Mouse (Mus musculus) forebrain, embryonic 14.5 days (tissue): ENCODE measurements around the gene Cdkl5. TPM values are rescaled to one million over a fixed set of nuclear protein-coding genes. Genes with fewer than 3 reads are reported as not detected.

Source experiments
- ATAC-seq: fragments of 200-750 bp; cut with Nextera tagmentation; 2 replicates; pipeline ENCODE4 v1.8.0; 2017; ENCODE audit warnings: mild to moderate bottlenecking, moderate library complexity
- DNase-seq: peaks from one replicate; pipeline ENCODE4 v3.0.0-alpha.2; 2015; ENCODE audit warnings: low spot score
- H3K27ac ChIP-seq: fragments of 300-500 bp; sonication (generic); 2 replicates; pipeline ENCODE4 v1.5.1; 2014; ENCODE audit warnings: low read depth, mild to moderate bottlenecking, control low read depth, low read length, moderate library complexity
- H3K27me3 ChIP-seq: fragments of 300-500 bp; sonication (generic); replicated peaks from 2 replicates; pipeline ENCODE4 v1.6.1; 2014; ENCODE audit warnings: low read length, control low read depth, mixed read lengths; ENCODE audit not compliant: control insufficient read depth, insufficient read depth
- H3K36me3 ChIP-seq: fragments of 300-500 bp; sonication (generic); 2 replicates; pipeline ENCODE4 v1.6.1; 2014; ENCODE audit warnings: low read length, control low read depth; ENCODE audit not compliant: control insufficient read depth, insufficient read depth
- H3K4me1 ChIP-seq: fragments of 300-500 bp; sonication (generic); 2 replicates; pipeline ENCODE4 v1.6.1; 2014; ENCODE audit warnings: antibody characterized with exemption, low read length, control low read depth; ENCODE audit not compliant: control insufficient read depth, insufficient read depth
- H3K4me2 ChIP-seq: fragments of 300-500 bp; sonication (generic); 2 replicates; pipeline ENCODE4 v1.6.1; 2014; ENCODE audit warnings: mild to moderate bottlenecking, control low read depth, low read length
- H3K4me3 ChIP-seq: fragments of 300-500 bp; sonication (generic); 2 replicates; pipeline ENCODE4 v1.5.1; 2014; ENCODE audit warnings: low read depth, low read length, control low read depth
- H3K9ac ChIP-seq: fragments of 300-500 bp; sonication (generic); 2 replicates; pipeline ENCODE4 v1.6.1; 2014; ENCODE audit warnings: mild to moderate bottlenecking, low read length, control low read depth, moderate library complexity
- H3K9me3 ChIP-seq: fragments of 300-500 bp; sonication (generic); replicated peaks from 2 replicates; pipeline ENCODE4 v1.6.1; 2016; ENCODE audit warnings: low read length, control low read depth, mixed read lengths; ENCODE audit not compliant: control insufficient read depth
- WGBS: fragments of 180-500 bp; shearing (Covaris S2); extraction: QIAGEN DNeasy Blood & Tissue Kit; methylation state at CpG from one replicate; pipeline ENCODE4 v1.1.7; 2014; 5-methylcytosine and 5-hydroxymethylcytosine counted together
- polyA plus RNA-seq: library from polyadenylated mRNA; unstranded; fragments of >200 nt; fragmentation: Nextera tagmentation; extraction: Ambion mirVana; gene quantifications from 2 replicates; pipeline ENCODE4 v1.2.1, GENCODE M21; 2014

Cdkl5 gene
- polyA plus RNA-seq, 1 experiment from 2014 or later = 5.5 TPM

DNA sequence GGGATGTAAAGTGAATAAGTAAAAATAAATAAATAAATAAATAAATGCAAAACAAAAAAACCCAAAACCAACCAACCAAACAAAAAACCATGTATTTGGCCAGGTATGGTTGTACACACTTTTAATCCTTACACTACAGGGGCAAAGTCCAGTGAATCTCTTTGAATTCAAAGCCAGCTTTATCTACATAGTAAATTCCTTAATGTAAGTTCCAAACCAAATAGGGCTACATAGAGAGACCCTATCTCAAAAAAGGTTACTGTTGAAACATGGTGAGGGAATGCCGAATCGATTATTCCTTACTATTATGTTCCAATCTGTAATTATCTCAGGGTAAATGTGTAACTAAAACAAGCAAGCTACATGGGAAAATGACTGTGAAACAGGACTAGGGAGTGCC lies 93.4 kb downstream of the Cdkl5 start:
- no peak overlapping the region for H3K4me3 ChIP-seq
- no peaks in the 10 kb centered on the region for H3K9me3 ChIP-seq
- no peaks in the 10 kb centered on the region for H3K4me1 ChIP-seq
- H3K27ac ChIP-seq = no peak overlapping the region
- H3K27me3 ChIP-seq = no peaks in the 10 kb centered on the region
- WGBS = 93% methylated on average over 2 of the region's 2 CpGs
- DNase-seq (no peak), ATAC-seq (no peak)
- no peaks in the 10 kb centered on the region for H3K36me3 ChIP-seq
- H3K9ac ChIP-seq = no peak overlapping the region
- no peak overlapping the region for H3K4me2 ChIP-seq

DNA sequence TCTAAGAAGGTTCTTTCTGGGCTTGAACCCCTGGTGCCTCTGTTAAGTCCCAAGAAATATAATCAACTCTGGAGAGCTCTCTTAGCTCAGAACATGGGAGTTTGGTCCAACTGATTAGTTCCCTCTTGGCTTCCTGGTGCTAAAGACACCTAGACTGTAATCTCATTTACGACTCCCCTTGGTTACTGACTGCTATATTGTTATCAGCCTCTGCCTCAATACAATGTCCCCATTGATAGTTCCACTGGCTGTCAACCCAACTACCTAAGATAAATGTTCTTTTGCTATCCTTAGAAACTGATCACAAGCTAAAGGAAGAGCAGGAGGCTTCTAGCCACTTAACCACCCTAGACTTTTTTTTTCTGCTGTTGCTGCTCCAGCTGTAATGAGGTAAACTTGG lies 102.4 kb downstream of the Cdkl5 start:
- H3K9ac ChIP-seq = no peak overlapping the region
- 53% methylated on average over 1 of the region's 1 CpGs for WGBS
- H3K27me3 ChIP-seq = no peaks in the 10 kb centered on the region
- ATAC-seq (no peak), DNase-seq (no peak)
- no peaks in the 10 kb centered on the region for H3K4me1 ChIP-seq
- H3K9me3 ChIP-seq = no peaks in the 10 kb centered on the region
- H3K36me3 ChIP-seq = no peaks in the 10 kb centered on the region
- H3K4me3 ChIP-seq = no peak overlapping the region
- H3K4me2 ChIP-seq = no peak overlapping the region
- H3K27ac ChIP-seq = no peak overlapping the region

DNA sequence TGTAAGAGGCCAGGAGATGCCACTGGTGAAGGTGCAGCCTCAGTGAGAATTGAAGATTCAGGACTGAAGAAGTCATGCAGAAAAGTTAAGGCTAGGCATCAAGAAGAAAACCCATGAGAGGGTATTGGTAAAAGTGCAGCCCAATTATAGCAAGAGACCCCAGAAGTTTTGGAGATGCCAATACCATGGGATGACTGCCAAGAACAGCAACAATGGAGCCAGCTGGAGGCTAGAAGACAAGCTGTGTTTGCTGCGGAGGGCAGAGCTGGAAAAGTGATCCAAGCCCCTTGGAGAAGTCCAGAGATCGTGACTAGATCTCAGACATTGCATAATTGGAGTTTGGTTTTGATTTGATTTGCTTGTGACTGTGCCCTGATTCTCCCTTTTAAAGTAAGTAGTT lies 108.2 kb downstream of the Cdkl5 start:
- H3K36me3 ChIP-seq = no peaks in the 10 kb centered on the region
- no peaks in the 10 kb centered on the region for H3K9me3 ChIP-seq
- WGBS = 51% methylated on average over 2 of the region's 2 CpGs
- H3K9ac ChIP-seq = no peak overlapping the region
- ATAC-seq (no peak), DNase-seq (peak; percentile 52)
- no peaks in the 10 kb centered on the region for H3K27me3 ChIP-seq
- no peak overlapping the region for H3K4me2 ChIP-seq
- H3K4me1 ChIP-seq = no peaks in the 10 kb centered on the region
- H3K4me3 ChIP-seq = no peak overlapping the region
- no peak overlapping the region for H3K27ac ChIP-seq

DNA sequence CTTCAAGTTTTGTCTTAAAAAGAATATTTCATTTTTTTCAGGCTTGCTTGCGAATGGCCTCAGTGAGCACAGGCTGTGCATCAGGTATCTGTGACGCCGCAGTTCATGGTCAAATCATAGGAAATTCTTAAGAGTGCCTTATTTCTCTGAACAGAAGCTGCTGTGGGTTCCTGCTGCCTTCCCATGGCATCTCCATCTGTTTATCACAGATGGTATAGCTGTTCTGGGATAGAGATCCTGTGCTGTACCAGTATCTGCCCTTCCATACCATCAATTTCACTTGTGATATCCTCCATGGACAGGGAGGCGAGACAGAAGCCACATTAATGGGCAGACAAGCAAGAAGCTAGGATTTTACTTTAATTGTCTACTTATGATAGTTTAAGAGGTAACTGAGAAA lies 127.9 kb downstream of the Cdkl5 start:
- H3K27ac ChIP-seq = no peak overlapping the region
- 79% methylated on average over 4 of the region's 4 CpGs for WGBS
- H3K27me3 ChIP-seq = peaks cover 10% of the 10 kb centered on the region; the same call in 1 of the 2 replicates
- H3K4me3 ChIP-seq = no peak overlapping the region
- H3K36me3 ChIP-seq = no peaks in the 10 kb centered on the region
- peak; percentile 46; the same call in 1 of the 2 replicates for ATAC-seq
- no peak overlapping the region for H3K4me2 ChIP-seq
- H3K9ac ChIP-seq = no peak overlapping the region
- no peaks in the 10 kb centered on the region for H3K9me3 ChIP-seq
- no peaks in the 10 kb centered on the region for H3K4me1 ChIP-seq
- DNase-seq = no peak

DNA sequence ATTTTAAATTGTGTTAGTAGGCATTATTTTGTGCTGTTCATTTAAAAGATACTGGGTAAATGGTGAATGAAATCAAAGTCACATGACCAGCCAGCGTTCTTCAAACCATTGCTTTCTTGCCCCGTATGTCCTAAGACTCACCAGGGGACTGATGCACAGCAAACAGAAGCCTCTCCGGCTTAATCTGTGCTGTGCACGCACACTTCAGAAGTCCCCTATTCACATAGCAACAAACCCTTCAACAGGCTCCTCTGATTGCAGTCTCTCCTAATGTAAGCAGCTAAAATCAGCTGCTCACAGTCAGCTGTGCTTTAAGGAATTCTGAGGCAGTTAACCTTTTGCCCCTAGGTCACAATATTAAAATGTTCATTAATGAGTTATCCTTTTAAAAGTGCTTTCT lies 129.5 kb downstream of the Cdkl5 start:
- Histone ChIP-seq H3K4me2 (no peak overlapping the region), H3K9ac (no peak overlapping the region), H3K4me1 (no peaks in the 10 kb centered on the region), H3K4me3 (no peak overlapping the region), H3K27me3 (peaks cover 10% of the 10 kb centered on the region; the same call in 1 of the 2 replicates), H3K36me3 (no peaks in the 10 kb centered on the region), H3K9me3 (no peaks in the 10 kb centered on the region), H3K27ac (no peak overlapping the region)
- no peak for ATAC-seq
- WGBS = 54% methylated on average over 4 of the region's 4 CpGs
- no peak for DNase-seq

DNA sequence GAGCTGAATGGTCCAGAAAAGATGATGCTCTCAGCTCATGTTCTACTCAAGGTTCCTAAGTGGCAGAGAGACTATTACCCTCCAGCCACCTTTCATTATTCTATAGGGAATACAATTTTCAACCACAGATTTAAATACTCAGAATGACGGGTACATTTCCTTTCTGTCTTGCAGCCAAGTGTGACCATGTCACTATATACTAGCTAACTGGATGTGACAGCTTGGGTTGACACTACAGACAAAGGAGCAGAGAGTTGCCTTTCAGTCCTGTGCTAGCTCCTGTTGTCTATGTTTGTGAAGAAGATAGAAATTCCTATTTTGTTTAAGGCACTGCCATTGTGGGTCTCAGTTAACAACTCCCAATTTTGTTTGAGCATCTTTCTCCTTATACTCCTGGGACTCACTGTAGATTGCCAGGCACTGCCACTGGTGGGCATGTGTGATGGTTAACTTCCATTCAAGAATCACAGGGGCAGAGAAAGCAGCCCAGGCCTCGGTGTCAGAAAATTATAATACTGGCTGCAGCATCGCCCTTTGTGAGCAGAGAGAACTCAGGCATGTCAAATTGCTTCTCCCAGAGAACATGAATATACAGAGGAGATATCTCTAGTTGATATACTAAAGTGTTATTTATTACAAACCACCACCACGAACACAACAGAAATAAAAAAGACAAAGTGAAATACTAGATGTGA lies 130.7 kb downstream of the Cdkl5 start:
- DNase-seq (no peak), ATAC-seq (no peak)
- Histone ChIP-seq H3K9ac (no peak overlapping the region), H3K4me1 (no peaks in the 10 kb centered on the region), H3K27ac (no peak overlapping the region), H3K27me3 (peaks cover 10% of the 10 kb centered on the region; the same call in 1 of the 2 replicates), H3K9me3 (no peaks in the 10 kb centered on the region), H3K4me3 (no peak overlapping the region), H3K4me2 (no peak overlapping the region), H3K36me3 (no peaks in the 10 kb centered on the region)
- WGBS = 66% methylated on average over 4 of the region's 4 CpGs

DNA sequence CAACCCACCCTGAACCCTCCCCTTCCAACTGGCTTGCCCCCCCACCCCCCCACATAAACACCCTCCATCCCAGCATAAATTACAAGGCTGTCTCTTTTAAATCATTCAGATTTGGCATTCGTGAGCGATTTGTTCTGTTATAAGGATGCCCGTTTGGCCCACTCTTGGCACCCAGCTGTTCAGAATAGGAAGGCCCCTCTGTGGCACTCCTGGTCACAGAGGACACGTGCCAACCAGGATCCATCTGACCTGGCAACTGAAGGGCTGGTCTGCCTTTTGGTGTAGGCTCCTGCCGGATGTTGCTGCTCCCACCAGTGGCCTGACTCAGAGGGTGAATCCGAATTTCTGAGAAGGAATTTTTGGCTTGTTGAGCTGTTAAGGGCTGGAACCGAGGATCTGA lies 186.3 kb downstream of the Cdkl5 start:
- Histone ChIP-seq H3K36me3 (no peaks in the 10 kb centered on the region), H3K9me3 (no peaks in the 10 kb centered on the region), H3K27ac (no peak overlapping the region), H3K4me3 (no peak overlapping the region), H3K4me1 (no peaks in the 10 kb centered on the region), H3K4me2 (no peak overlapping the region), H3K27me3 (no peaks in the 10 kb centered on the region), H3K9ac (no peak overlapping the region)
- DNase-seq (no peak), ATAC-seq (no peak)
- 84% methylated on average over 7 of the region's 7 CpGs for WGBS

DNA sequence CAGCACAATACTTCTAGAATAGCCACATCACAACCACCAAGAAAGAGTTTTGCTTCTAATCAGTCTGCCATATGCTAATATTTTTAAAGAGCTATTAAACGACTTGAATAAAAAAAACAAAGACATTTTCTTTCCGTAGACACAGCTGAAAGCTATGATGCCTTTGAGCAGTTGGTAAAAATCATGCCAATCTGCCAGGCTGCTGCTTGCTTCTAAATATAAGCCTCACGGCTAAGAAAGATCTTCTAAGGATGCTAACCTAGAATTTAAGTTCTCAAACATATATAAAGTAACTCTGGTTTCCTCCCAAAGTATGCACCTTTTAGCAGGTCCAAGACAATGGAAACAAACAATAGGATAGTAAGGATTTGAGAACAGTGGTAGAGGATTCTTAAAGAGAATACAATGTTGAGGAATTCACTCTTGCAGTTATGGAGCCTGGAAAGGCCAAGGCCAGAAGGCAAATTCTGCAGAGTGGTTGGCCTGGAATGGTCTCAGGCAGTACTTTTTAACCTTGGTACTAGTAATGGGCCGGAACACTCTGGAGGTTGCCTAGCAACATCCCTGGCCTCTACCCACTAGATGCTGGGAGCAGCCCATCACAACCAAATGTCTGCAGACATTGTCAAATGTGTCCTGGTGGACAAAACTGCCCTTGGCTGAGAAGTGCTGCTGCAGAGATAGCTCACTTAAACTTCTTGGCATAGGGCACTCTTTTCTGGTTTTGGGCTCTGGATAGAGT lies 189.9 kb downstream of the Cdkl5 start:
- H3K4me3 ChIP-seq = no peak overlapping the region
- no peak overlapping the region for H3K9ac ChIP-seq
- H3K4me2 ChIP-seq = no peak overlapping the region
- WGBS = 87% methylated on average over 4 of the region's 4 CpGs
- ATAC-seq = no peak
- peak; percentile 3 for DNase-seq
- no peaks in the 10 kb centered on the region for H3K36me3 ChIP-seq
- H3K27ac ChIP-seq = no peak overlapping the region
- H3K4me1 ChIP-seq = no peaks in the 10 kb centered on the region
- H3K27me3 ChIP-seq = no peaks in the 10 kb centered on the region
- H3K9me3 ChIP-seq = no peaks in the 10 kb centered on the region

DNA sequence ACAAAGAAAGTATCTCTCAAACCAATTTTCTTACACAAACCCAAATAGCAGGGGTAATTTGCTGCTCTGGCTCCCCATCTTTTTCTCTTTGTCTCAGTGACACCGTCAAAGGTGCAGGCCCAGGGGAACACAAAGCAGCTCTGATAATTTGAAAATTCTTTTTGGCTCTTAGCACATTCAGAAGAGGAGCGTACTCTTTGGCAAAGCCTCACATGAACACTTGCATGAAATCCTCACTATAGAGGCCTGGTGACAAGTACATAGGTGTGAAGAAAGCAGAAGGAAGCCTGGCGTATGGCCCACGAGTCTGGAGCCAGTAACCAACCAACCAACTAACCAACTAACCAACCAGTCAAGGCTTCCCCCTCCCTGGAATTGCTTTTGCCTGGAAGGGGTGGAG lies 199.6 kb downstream of the Cdkl5 start:
- ATAC-seq (no peak), DNase-seq (peak; percentile 22)
- no peaks in the 10 kb centered on the region for H3K36me3 ChIP-seq
- H3K27ac ChIP-seq = no peak overlapping the region
- H3K27me3 ChIP-seq = no peaks in the 10 kb centered on the region
- no peak overlapping the region for H3K4me2 ChIP-seq
- WGBS = 59% methylated on average over 4 of the region's 4 CpGs
- no peak overlapping the region for H3K9ac ChIP-seq
- H3K9me3 ChIP-seq = no peaks in the 10 kb centered on the region
- H3K4me1 ChIP-seq = no peaks in the 10 kb centered on the region
- no peak overlapping the region for H3K4me3 ChIP-seq
